Mouse (Mus musculus): ENCODE data around the gene Ryr1. TPM values are rescaled to one million over a fixed set of nuclear protein-coding genes. Genes with fewer than 3 reads are reported as not detected.

Gene Ryr1
- polyA plus RNA-seq, 1 experiment from 2014 or later = 3.3 TPM

DNA sequence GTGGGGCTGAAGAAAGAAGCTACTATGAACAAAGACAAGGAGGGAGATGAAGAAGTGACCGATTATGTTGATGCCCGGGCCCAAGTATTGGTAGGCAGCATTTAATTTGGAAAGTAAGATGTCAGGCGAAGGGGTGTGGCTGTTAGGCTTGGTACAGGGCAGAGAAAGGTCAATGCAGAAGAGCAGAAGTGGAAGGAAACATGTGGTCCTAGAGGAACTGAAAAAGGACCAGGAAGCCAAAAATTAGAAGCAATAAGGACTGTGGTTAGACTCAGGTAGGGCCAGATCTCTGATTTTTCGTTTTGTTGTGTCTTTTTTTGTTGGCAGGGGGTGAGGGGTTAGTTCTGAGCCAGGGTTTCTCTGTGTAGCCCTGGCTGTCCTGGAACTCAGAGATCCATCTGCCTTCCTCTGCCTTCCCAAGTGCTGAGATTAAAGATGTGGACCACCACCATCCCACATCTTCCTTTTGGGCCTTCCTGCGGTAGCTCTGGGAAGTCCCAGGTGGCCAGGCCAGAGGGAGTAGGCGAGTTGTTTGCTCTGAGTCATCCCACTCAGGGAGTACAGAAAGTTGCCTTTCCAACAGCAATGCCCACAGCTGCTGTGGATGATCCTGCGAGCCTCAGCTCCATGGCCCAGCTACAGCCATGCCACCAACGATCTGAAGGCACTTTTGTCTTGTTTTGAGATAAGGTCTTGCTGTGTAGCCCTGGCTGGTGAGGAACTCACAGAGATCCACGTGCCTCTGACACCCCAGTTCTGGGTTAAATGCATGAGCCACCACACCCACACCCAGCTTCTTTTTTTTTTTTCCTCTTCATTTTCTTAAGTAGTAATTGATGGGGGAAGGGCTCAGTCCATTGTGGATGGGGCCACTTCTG, 117.5 kb downstream of the Ryr1 start:
- Histone ChIP-seq H3K4me3 (no peak overlapping the region), H3K4me1 (no peaks in the 10 kb centered on the region), H3K36me3 (no peaks in the 10 kb centered on the region), H3K27ac (no peak overlapping the region), H3K27me3 (no peaks in the 10 kb centered on the region), H3K4me2 (no peak overlapping the region), H3K9me3 (no peaks in the 10 kb centered on the region), H3K9ac (no peak overlapping the region)
- no peak for ATAC-seq (ENCODE audit: insufficient number of reproducible peaks, insufficient read depth, low FRiP score, low TSS enrichment, low read depth)
- 83% methylated on average over 9 of the region's 9 CpGs for WGBS

DNA sequence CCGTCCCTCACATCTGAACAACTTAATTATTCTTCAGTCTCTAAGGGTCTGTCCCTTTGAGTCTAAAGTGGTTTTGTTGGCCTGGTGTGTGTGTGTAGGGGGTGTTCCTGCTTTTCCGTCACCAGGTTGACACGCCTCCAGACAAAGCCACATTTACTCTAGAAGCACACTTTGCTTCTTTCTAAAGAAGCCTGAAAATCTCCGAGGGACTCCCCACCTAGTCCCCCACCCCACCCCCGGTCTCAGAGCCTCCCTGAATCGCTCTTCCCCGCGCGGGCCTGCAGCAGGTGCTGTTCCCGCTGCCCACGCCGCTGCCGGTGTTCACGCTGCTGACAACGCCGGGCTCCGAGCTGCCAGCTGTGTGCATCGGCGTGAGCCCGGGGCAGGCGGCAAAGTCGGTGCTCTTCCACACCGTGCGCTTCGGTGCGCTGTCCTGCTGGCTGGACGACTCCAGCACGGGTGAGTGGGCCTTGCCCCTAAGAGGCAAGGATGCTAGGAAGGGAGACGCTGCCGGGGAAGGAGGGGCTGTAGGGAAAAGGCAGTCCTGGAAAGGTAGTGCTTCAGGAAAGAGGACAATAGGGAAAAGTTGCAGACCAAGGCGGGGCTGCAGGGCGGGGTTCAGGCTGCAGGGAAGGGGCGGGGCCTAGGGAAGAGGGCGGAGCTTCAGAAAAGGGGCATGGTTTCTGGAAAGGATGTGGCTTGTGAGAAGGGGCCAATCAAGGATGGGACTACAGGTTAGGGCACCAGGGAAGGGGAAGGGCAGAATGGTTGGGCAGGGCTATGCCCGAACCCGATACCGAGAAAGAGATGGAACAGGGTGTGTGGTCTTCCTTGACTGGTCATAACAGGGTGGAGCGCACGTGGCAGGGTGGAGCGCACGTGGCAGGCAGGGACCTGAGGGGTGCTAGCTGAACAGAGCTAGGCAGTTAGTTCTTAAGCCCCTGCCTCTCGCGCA, 124.1 kb downstream of the Ryr1 start:
- 5% methylated on average over 43 of the region's 43 CpGs for WGBS
- peak overlapping the region; percentile 89 for H3K4me2 ChIP-seq

GRCm38 (mm10) chr7:28993402-28993801, 131.6 kb downstream of the Ryr1 start:
- Histone ChIP-seq H3K27ac (no peak overlapping the region), H3K9ac (no peak overlapping the region), H3K4me2 (no peak overlapping the region), H3K4me1 (no peaks in the 10 kb centered on the region), H3K4me3 (no peak overlapping the region), H3K36me3 (no peaks in the 10 kb centered on the region), H3K27me3 (no peaks in the 10 kb centered on the region), H3K9me3 (no peaks in the 10 kb centered on the region)
- ATAC-seq (ENCODE audit: insufficient number of reproducible peaks, insufficient read depth, low FRiP score, low TSS enrichment, low read depth) = no peak
- 76% methylated on average over 3 of the region's 3 CpGs for WGBS

More for the DNA sequence above, 124.1 kb downstream of the Ryr1 start:
- Histone ChIP-seq H3K36me3 (no peaks in the 10 kb centered on the region), H3K9me3 (no peaks in the 10 kb centered on the region), H3K27ac (peak overlapping the region; percentile 71), H3K9ac (peak overlapping the region; percentile 79), H3K4me3 (peak overlapping the region; percentile 56), H3K27me3 (no peaks in the 10 kb centered on the region), H3K4me1 (peaks cover 10% of the 10 kb centered on the region; the same call in 1 of the 2 replicates)
- ATAC-seq (ENCODE audit: insufficient number of reproducible peaks, insufficient read depth, low FRiP score, low TSS enrichment, low read depth) = peak; percentile 66

- Histone ChIP-seq H3K9me3 (no peaks in the 10 kb centered on the region), H3K4me3 (no peak overlapping the region), H3K36me3 (no peaks in the 10 kb centered on the region), H3K9ac (no peak overlapping the region), H3K4me1 (no peaks in the 10 kb centered on the region), H3K4me2 (no peak overlapping the region), H3K27ac (no peak overlapping the region), H3K27me3 (no peaks in the 10 kb centered on the region)
- ATAC-seq (ENCODE audit: insufficient number of reproducible peaks, insufficient read depth, low FRiP score, low TSS enrichment, low read depth) = no peak
- WGBS = 95% methylated on average over 3 of the region's 3 CpGs
Measured at GRCm38 (mm10) chr7:28992997-28993396, 132.0 kb downstream of the Ryr1 start.

DNA sequence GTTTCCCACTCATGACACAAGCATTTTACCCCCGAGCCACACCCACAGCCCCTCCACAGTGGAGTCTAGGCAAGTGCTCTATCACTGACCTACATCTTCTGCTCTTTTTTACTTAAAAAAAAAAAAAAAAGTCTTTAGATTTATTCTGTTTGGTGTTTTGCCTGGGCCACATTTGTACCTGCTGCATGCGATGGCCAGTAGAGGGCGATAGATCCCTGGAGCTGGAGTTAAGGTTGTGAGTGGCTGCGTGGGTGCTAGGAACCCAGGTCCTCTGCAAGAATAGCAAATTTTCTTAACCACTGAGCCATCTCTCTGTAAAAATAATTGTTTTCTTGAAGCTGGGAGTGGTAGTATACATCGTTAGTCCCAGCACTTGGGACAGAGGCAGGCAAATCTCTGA, 133.4 kb downstream of the Ryr1 start:
- Histone ChIP-seq H3K4me2 (no peak overlapping the region), H3K27me3 (no peaks in the 10 kb centered on the region), H3K9ac (no peak overlapping the region), H3K36me3 (no peaks in the 10 kb centered on the region), H3K9me3 (no peaks in the 10 kb centered on the region), H3K27ac (no peak overlapping the region), H3K4me1 (no peaks in the 10 kb centered on the region), H3K4me3 (no peak overlapping the region)
- WGBS = 68% methylated on average over 5 of the region's 5 CpGs
- no peak for ATAC-seq (ENCODE audit: insufficient number of reproducible peaks, insufficient read depth, low FRiP score, low TSS enrichment, low read depth)

- Histone ChIP-seq H3K4me3 (no peak overlapping the region), H3K9ac (no peak overlapping the region), H3K9me3 (no peaks in the 10 kb centered on the region), H3K27ac (no peak overlapping the region), H3K36me3 (no peaks in the 10 kb centered on the region), H3K4me1 (no peaks in the 10 kb centered on the region), H3K27me3 (no peaks in the 10 kb centered on the region), H3K4me2 (no peak overlapping the region)
- WGBS = 57% methylated on average over 14 of the region's 14 CpGs
- ATAC-seq (ENCODE audit: insufficient number of reproducible peaks, insufficient read depth, low FRiP score, low TSS enrichment, low read depth) = no peak
Measured at GRCm38 (mm10) chr7:28990766-28991273, 134.2 kb downstream of the Ryr1 start.

DNA sequence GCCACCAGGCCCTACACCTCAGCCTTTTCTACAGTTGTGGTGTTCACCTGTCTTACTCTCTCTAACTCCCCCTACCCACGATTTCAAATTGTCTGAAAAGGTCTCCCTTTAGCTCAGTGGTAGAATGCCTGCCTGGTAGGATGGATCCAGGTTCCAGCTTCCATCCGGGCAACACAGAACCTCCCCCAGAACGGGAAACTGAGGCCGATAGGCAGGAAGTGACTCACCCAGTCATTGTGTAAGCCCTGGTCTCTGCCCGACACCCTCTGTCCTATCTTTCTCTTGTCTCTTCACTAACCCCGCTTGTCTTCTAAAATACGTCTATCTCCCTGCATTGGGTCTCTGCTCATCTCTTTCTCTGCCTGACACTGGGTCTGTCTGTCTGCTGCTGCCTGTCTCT, 139.8 kb downstream of the Ryr1 start:
- H3K27me3 ChIP-seq = no peaks in the 10 kb centered on the region
- WGBS = 83% methylated on average over 7 of the region's 7 CpGs
- H3K4me3 ChIP-seq = no peak overlapping the region
- no peak overlapping the region for H3K27ac ChIP-seq
- H3K36me3 ChIP-seq = peaks cover 2% of the 10 kb centered on the region; the same call in 1 of the 2 replicates
- H3K9me3 ChIP-seq = no peaks in the 10 kb centered on the region
- H3K4me2 ChIP-seq = no peak overlapping the region
- peaks cover 15% of the 10 kb centered on the region for H3K4me1 ChIP-seq
- no peak for ATAC-seq (ENCODE audit: insufficient number of reproducible peaks, insufficient read depth, low FRiP score, low TSS enrichment, low read depth)
- no peak overlapping the region for H3K9ac ChIP-seq

GRCm38 (mm10) chr7:28984452-28984851, 140.5 kb downstream of the Ryr1 start:
- WGBS = 92% methylated on average over 1 of the region's 1 CpGs
- Histone ChIP-seq H3K36me3 (peaks cover 4% of the 10 kb centered on the region; the same call in 1 of the 2 replicates), H3K9ac (no peak overlapping the region), H3K27ac (no peak overlapping the region), H3K4me2 (no peak overlapping the region), H3K9me3 (no peaks in the 10 kb centered on the region), H3K4me1 (peaks cover 15% of the 10 kb centered on the region), H3K27me3 (no peaks in the 10 kb centered on the region), H3K4me3 (no peak overlapping the region)
- ATAC-seq (ENCODE audit: insufficient number of reproducible peaks, insufficient read depth, low FRiP score, low TSS enrichment, low read depth) = no peak

- WGBS = 79% methylated on average over 4 of the region's 4 CpGs
Measured at GRCm38 (mm10) chr7:28983849-28984248, 141.1 kb downstream of the Ryr1 start.

DNA sequence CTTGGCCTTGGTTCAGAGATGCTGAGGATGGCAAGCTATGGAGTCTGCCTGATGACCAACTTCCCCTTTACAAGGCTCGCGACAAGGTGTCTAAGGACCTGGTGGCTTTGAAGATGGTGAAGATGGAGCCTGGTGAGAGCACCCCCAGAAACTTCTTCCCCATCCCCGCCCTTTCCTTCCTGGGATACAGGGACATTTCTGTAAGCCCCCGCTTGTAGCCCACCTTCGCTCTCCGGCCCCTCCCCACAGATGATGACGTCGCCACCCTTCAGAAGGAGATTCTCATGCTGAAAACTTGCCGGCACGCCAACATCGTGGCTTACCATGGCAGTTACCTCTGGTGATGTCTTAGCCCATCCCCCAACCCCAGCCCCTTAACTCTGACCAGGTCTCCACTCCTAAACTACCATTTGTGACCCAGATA, 141.8 kb downstream of the Ryr1 start:
- no peaks in the 10 kb centered on the region for H3K27me3 ChIP-seq
- 77% methylated on average over 11 of the region's 11 CpGs for WGBS
- no peaks in the 10 kb centered on the region for H3K9me3 ChIP-seq
- peak overlapping the region; percentile 76 for H3K4me2 ChIP-seq
- H3K4me1 ChIP-seq = peaks cover 15% of the 10 kb centered on the region
- no peak for ATAC-seq (ENCODE audit: insufficient number of reproducible peaks, insufficient read depth, low FRiP score, low TSS enrichment, low read depth)
- peaks cover 17% of the 10 kb centered on the region for H3K36me3 ChIP-seq
- H3K27ac ChIP-seq = peak overlapping the region; percentile 90; the same call in 1 of the 2 replicates
- H3K4me3 ChIP-seq = peak overlapping the region; percentile 89; the same call in 1 of the 2 replicates
- H3K9ac ChIP-seq = peak overlapping the region; percentile 77; the same call in 1 of the 2 replicates

More at GRCm38 (mm10) chr7:28983849-28984248, 141.1 kb downstream of the Ryr1 start:
- H3K4me2 ChIP-seq = no peak overlapping the region
- H3K9me3 ChIP-seq = no peaks in the 10 kb centered on the region
- H3K36me3 ChIP-seq = peaks cover 10% of the 10 kb centered on the region
- no peak for ATAC-seq (ENCODE audit: insufficient number of reproducible peaks, insufficient read depth, low FRiP score, low TSS enrichment, low read depth)
- no peak overlapping the region for H3K4me3 ChIP-seq
- no peaks in the 10 kb centered on the region for H3K27me3 ChIP-seq
- peaks cover 15% of the 10 kb centered on the region for H3K4me1 ChIP-seq
- no peak overlapping the region for H3K9ac ChIP-seq
- no peak overlapping the region for H3K27ac ChIP-seq

GRCm38 (mm10) chr7:28982274-28983013, 142.5 kb downstream of the Ryr1 start:
- H3K4me3 ChIP-seq = peak overlapping the region; percentile 89
- no peaks in the 10 kb centered on the region for H3K27me3 ChIP-seq
- ATAC-seq (ENCODE audit: insufficient number of reproducible peaks, insufficient read depth, low FRiP score, low TSS enrichment, low read depth) = peak; percentile 46
- peak overlapping the region; percentile 90 for H3K27ac ChIP-seq
- H3K36me3 ChIP-seq = peaks cover 24% of the 10 kb centered on the region
- H3K4me1 ChIP-seq = peaks cover 15% of the 10 kb centered on the region
- no peaks in the 10 kb centered on the region for H3K9me3 ChIP-seq
- WGBS = 13% methylated on average over 19 of the region's 19 CpGs
- peak overlapping the region; percentile 77 for H3K9ac ChIP-seq
- peak overlapping the region; percentile 76 for H3K4me2 ChIP-seq

Data from embryonic facial prominence, embryonic 13.5 days (tissue).